Mouse (Mus musculus) stomach, embryonic 16.5 days (tissue): Measurements from ENCODE around the gene 4930564D02Rik. TPM values are rescaled to one million over a fixed set of nuclear protein-coding genes. Genes with fewer than 3 reads are reported as not detected.

Experiments
- ATAC-seq: fragments of 200-750 bp; cut with Nextera tagmentation; 2 replicates; pipeline ENCODE4 v1.8.0; 2017; ENCODE audit warnings: moderate number of reproducible peaks, moderate TSS enrichment; ENCODE audit not compliant: insufficient read depth, low FRiP score
- H3K27ac ChIP-seq: fragments of 300-500 bp; sonication (generic); 2 replicates; pipeline ENCODE4 v1.5.1; 2014; ENCODE audit warnings: low read length
- H3K27me3 ChIP-seq: fragments of 300-500 bp; sonication (generic); 2 replicates; pipeline ENCODE4 v1.6.1; 2014; ENCODE audit warnings: low read length, control low read depth, mixed read lengths; ENCODE audit not compliant: control insufficient read depth, insufficient read depth
- H3K36me3 ChIP-seq: fragments of 300-500 bp; sonication (generic); 2 replicates; pipeline ENCODE4 v1.6.1; 2014; ENCODE audit warnings: low read length; ENCODE audit not compliant: control insufficient read depth, insufficient read depth
- H3K4me1 ChIP-seq: fragments of 300-500 bp; sonication (generic); 2 replicates; pipeline ENCODE4 v1.6.1; 2014; ENCODE audit warnings: low read length, control low read depth, mixed read lengths; ENCODE audit not compliant: control insufficient read depth, insufficient read depth
- H3K4me2 ChIP-seq: fragments of 300-500 bp; sonication (generic); 2 replicates; pipeline ENCODE4 v1.6.1; 2014; ENCODE audit warnings: low read depth, low read length, mixed read lengths
- H3K4me3 ChIP-seq: fragments of 300-500 bp; sonication (generic); replicated peaks from 2 replicates; pipeline ENCODE4 v1.5.1; 2014; ENCODE audit warnings: mild to moderate bottlenecking, low read length
- H3K9ac ChIP-seq: fragments of 300-500 bp; sonication (generic); 2 replicates; pipeline ENCODE4 v1.6.1; 2014; ENCODE audit warnings: low read length
- H3K9me3 ChIP-seq: fragments of 300-500 bp; sonication (generic); replicated peaks from 2 replicates; pipeline ENCODE4 v1.6.1; 2016; ENCODE audit warnings: low read length, control low read depth; ENCODE audit not compliant: control insufficient read depth
- WGBS: fragments of 180-500 bp; shearing (Covaris S2); extraction: QIAGEN DNeasy Blood & Tissue Kit; methylation state at CpG from one replicate; pipeline ENCODE4 v1.1.7; 2014; 5-methylcytosine and 5-hydroxymethylcytosine counted together
- polyA plus RNA-seq: library from polyadenylated mRNA; unstranded; fragments of >200 nt; fragmentation: Nextera tagmentation; extraction: Ambion mirVana; gene quantifications from 2 replicates; pipeline ENCODE4 v1.2.1, GENCODE M21; 2015

Gene 4930564D02Rik
- polyA plus RNA-seq, 1 experiment from 2014 or later: not detected

GRCm38 (mm10) chr3:105090981-105091380, 24.3 kb downstream of the 4930564D02Rik start:
- Histone ChIP-seq H3K27me3 (no peaks in the 10 kb centered on the region), H3K4me1 (0 out of 2 replicates have a peak, but pooled peaks cover 3% of the 10 kb centered on the region), H3K27ac (peak overlapping the region; percentile 58), H3K36me3 (no peaks in the 10 kb centered on the region), H3K9me3 (no peaks in the 10 kb centered on the region), H3K4me3 (no peak overlapping the region), H3K9ac (no peak overlapping the region), H3K4me2 (no peak overlapping the region)
- ATAC-seq: peak; percentile 73; the same call in 1 of the 2 replicates
- WGBS: 30% methylated on average over 3 of the region's 3 CpGs

DNA sequence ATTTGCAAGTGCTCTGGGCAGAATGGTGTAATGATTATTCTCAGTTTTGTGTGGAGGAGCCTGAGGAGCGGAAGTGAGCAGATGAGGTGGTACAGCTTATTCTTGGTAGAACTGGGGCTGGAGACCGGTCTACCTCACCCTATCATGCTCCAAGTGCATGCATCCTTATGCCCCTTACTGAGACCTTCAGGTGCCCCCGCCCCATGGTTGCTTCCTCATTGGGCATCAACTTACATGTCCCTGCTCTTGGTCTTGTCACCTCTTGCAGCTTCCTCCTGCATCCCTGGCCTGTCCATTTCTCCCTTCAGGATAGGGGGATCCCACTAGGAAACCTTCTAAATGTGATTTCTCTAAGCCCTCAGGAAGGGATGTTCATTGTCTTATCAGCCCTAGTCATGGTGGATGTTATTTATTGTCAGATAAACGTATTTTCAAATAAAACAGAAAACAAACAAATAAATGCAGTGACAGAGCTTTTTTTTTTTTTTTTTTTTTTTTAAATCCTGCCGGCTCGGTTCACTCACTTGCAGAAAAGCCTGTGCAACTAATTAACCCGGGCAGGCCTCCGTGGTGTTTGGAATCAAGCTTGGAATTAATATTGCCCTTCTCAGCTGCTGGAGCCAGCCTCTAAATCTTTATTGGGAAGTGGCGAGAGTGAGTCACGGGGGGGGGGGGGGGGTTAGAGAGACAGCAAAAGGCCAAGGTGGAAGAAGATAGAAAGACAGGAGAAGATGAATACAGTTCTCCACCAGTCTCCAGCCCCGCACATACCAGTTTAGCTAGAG, 26.3 kb downstream of the 4930564D02Rik start:
- Histone ChIP-seq H3K4me1 (0 out of 2 replicates have a peak, but pooled peaks cover 3% of the 10 kb centered on the region), H3K9ac (no peak overlapping the region), H3K27ac (no peak overlapping the region), H3K36me3 (no peaks in the 10 kb centered on the region), H3K27me3 (no peaks in the 10 kb centered on the region), H3K9me3 (no peaks in the 10 kb centered on the region), H3K4me3 (no peak overlapping the region), H3K4me2 (no peak overlapping the region)
- no peak for ATAC-seq
- 65% methylated on average over 11 of the region's 11 CpGs for WGBS

- Histone ChIP-seq H3K9ac (no peak overlapping the region), H3K27me3 (no peaks in the 10 kb centered on the region), H3K27ac (no peak overlapping the region), H3K4me2 (no peak overlapping the region), H3K4me1 (peaks cover 4% of the 10 kb centered on the region; the same call in 1 of the 2 replicates), H3K36me3 (no peaks in the 10 kb centered on the region), H3K4me3 (no peak overlapping the region), H3K9me3 (no peaks in the 10 kb centered on the region)
- 62% methylated on average over 2 of the region's 2 CpGs for WGBS
- ATAC-seq: no peak
Measured at GRCm38 (mm10) chr3:105094448-105094847, 27.8 kb downstream of the 4930564D02Rik start.

DNA sequence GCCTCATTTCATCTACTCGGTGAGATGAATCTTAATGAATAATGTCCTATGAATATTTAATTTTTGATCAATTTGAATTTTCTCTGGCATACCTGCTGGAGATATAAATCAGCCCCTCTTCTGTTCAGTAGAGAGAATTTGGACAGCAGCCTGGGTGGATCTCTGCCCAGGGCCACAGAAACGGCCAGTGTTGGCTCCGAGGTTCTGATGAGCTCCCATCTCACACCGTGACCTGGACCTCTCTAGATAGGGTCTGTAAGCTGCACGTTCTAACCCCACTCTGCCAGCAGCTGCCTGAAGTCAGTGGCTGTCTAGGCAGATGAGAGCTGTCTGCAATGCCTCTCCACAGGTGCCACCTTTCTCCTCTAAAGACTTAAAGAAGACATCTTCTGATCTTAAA, 28.4 kb downstream of the 4930564D02Rik start:
- Histone ChIP-seq H3K4me3 (no peak overlapping the region), H3K27ac (no peak overlapping the region)
- WGBS: 71% methylated on average over 5 of the region's 5 CpGs

DNA sequence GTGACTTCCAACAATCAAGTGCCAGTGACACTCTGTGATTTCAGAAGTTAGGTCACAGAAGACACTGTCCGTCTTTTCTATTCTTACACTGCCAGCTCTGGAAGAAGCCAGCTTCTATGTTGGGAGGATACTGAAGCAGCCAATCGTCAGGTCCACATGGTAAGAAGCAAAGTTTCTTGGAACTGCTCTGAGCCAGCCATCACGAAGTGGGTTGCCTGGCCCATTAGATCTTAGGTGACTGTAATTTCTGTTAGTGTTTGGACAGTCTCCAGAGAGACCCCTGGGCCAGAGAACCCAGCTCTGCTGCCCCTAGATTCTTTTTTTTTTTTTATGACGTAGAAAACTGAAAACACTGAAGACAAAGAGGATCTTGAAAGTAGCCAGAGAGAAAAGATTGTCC, 30.9 kb downstream of the 4930564D02Rik start:
- H3K27ac ChIP-seq: no peak overlapping the region
- 81% methylated on average over 4 of the region's 4 CpGs for WGBS
- H3K9me3 ChIP-seq: no peaks in the 10 kb centered on the region
- ATAC-seq: no peak
- no peak overlapping the region for H3K9ac ChIP-seq
- no peak overlapping the region for H3K4me2 ChIP-seq
- H3K27me3 ChIP-seq: no peaks in the 10 kb centered on the region
- H3K4me1 ChIP-seq: peaks cover 5% of the 10 kb centered on the region; the same call in 1 of the 2 replicates
- H3K36me3 ChIP-seq: no peaks in the 10 kb centered on the region
- no peak overlapping the region for H3K4me3 ChIP-seq

More for the DNA sequence above, 28.4 kb downstream of the 4930564D02Rik start:
- H3K4me2 ChIP-seq: no peak overlapping the region
- no peaks in the 10 kb centered on the region for H3K36me3 ChIP-seq
- no peak for ATAC-seq
- H3K9me3 ChIP-seq: no peaks in the 10 kb centered on the region
- no peak overlapping the region for H3K9ac ChIP-seq
- H3K27me3 ChIP-seq: no peaks in the 10 kb centered on the region
- peaks cover 7% of the 10 kb centered on the region; the same call in 1 of the 2 replicates for H3K4me1 ChIP-seq

DNA sequence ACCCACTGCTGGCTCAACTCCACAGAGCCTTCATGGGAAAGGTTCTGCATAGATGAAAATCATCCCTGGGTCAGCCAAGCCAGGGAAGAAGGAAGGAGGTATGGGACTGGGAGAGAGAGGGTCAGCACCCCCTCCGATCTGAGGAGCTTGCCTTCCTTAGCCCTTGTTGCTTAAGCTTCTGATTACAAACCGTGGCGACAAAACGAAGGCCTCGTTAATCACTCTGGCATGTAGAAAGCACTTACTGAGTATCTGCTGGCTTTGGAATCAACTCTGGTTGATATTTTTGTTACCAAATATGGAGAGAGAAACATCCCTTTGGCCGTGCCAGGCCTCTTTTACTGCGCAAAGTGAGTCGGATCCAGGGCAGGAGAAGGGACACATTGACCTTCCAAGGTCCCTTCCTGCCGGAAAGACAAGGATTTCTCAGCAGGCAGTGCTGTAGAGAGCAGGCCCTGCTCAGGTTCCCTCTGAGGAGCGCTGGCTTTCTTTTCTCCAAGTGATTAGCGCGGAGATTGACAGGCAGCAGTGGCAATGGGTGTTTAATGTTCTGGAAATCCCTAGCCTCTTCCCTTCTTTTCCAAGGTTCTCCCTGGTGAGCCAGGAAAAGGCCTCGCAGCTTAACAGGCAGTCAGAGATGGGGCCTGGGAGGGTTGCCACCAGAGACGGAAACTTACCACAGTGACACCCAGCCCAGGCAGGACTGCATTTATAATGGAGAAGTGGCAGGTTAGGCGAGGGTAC, 33.1 kb downstream of the 4930564D02Rik start:
- no peaks in the 10 kb centered on the region for H3K27me3 ChIP-seq
- H3K4me1 ChIP-seq: peaks cover 5% of the 10 kb centered on the region; the same call in 1 of the 2 replicates
- H3K36me3 ChIP-seq: no peaks in the 10 kb centered on the region
- no peaks in the 10 kb centered on the region for H3K9me3 ChIP-seq
- WGBS: 32% methylated on average over 15 of the region's 15 CpGs
- no peak overlapping the region for H3K4me3 ChIP-seq
- H3K4me2 ChIP-seq: no peak overlapping the region
- peak overlapping the region; percentile 40 for H3K27ac ChIP-seq
- no peak overlapping the region for H3K9ac ChIP-seq
- no peak for ATAC-seq

- no peaks in the 10 kb centered on the region for H3K36me3 ChIP-seq
- H3K9me3 ChIP-seq: no peaks in the 10 kb centered on the region
- H3K4me2 ChIP-seq: no peak overlapping the region
- H3K27me3 ChIP-seq: no peaks in the 10 kb centered on the region
- H3K27ac ChIP-seq: peak overlapping the region; percentile 40; the same call in 1 of the 2 replicates
- 65% methylated on average over 4 of the region's 4 CpGs for WGBS
- ATAC-seq: no peak
- H3K4me3 ChIP-seq: no peak overlapping the region
- H3K9ac ChIP-seq: no peak overlapping the region
- peaks cover 5% of the 10 kb centered on the region; the same call in 1 of the 2 replicates for H3K4me1 ChIP-seq
Measured at GRCm38 (mm10) chr3:105100270-105100589, 33.6 kb downstream of the 4930564D02Rik start.

- no peaks in the 10 kb centered on the region for H3K9me3 ChIP-seq
- no peaks in the 10 kb centered on the region for H3K27me3 ChIP-seq
- no peak overlapping the region for H3K9ac ChIP-seq
- H3K27ac ChIP-seq: no peak overlapping the region
- H3K36me3 ChIP-seq: no peaks in the 10 kb centered on the region
- no peak for ATAC-seq
- 73% methylated on average over 4 of the region's 4 CpGs for WGBS
- H3K4me1 ChIP-seq: no peaks in the 10 kb centered on the region
- no peak overlapping the region for H3K4me2 ChIP-seq
- no peak overlapping the region for H3K4me3 ChIP-seq
Measured at GRCm38 (mm10) chr3:105105827-105106226, 39.2 kb downstream of the 4930564D02Rik start.

DNA sequence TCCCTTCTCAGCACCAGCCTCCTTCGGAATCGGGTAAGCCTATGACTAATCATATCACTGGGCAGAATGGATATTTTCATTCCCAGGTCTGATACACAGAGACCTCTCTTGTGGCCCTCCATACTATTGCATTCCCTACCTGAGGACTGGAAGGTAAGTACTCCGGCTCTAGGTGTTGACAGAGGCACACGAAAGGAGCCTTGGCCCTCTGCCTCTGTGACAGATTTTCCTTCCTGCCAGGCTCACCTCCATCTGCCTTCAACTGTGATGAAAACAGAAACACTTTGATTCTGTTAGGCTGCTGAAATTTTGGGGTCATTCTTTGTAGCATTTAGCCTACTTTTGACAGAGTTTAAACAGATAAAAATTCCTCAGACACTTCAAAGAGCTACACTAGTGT, 47.2 kb downstream of the 4930564D02Rik start:
- no peaks in the 10 kb centered on the region for H3K36me3 ChIP-seq
- H3K9me3 ChIP-seq: no peaks in the 10 kb centered on the region
- no peak overlapping the region for H3K9ac ChIP-seq
- H3K4me1 ChIP-seq: no peaks in the 10 kb centered on the region
- WGBS: 75% methylated on average over 4 of the region's 4 CpGs
- ATAC-seq: no peak
- H3K27me3 ChIP-seq: no peaks in the 10 kb centered on the region
- no peak overlapping the region for H3K4me3 ChIP-seq
- H3K4me2 ChIP-seq: no peak overlapping the region
- no peak overlapping the region for H3K27ac ChIP-seq
